Mouse (Mus musculus): ENCODE results near the gene Msrb1. TPM values are rescaled to one million over a fixed set of nuclear protein-coding genes. Genes with fewer than 3 reads are reported as not detected.

Gene Msrb1
- polyA plus RNA-seq, 1 experiment from 2014 or later = 17.8 TPM

GRCm38 (mm10) chr17:24765016-24765905 is 28.8 kb downstream of the Msrb1 start:
- peak overlapping the region; percentile 47 for H3K27ac ChIP-seq
- peak overlapping the region; percentile 22; the same call in 1 of the 2 replicates for H3K4me3 ChIP-seq
- WGBS = 38% methylated on average over 21 of the region's 22 CpGs
- peaks cover 44% of the 10 kb centered on the region for H3K4me1 ChIP-seq
- peaks cover 13% of the 10 kb centered on the region; the same call in 1 of the 2 replicates for H3K27me3 ChIP-seq (ENCODE audit: insufficient read depth, poor library complexity, severe bottlenecking)
- no peak for DNase-seq (ENCODE audit: low spot score)
- no peaks in the 10 kb centered on the region for H3K9me3 ChIP-seq
- H3K36me3 ChIP-seq = no peaks in the 10 kb centered on the region

- H3K4me3 ChIP-seq = no peak overlapping the region
- 17% methylated on average over 12 of the region's 12 CpGs for WGBS
- no peaks in the 10 kb centered on the region for H3K9me3 ChIP-seq
- no peak for DNase-seq (ENCODE audit: low spot score)
- peaks cover 40% of the 10 kb centered on the region for H3K4me1 ChIP-seq
- H3K27ac ChIP-seq = peak overlapping the region; percentile 52; the same call in 1 of the 2 replicates
- H3K27me3 ChIP-seq (ENCODE audit: insufficient read depth, poor library complexity, severe bottlenecking) = peaks cover 13% of the 10 kb centered on the region; the same call in 1 of the 2 replicates
- no peaks in the 10 kb centered on the region for H3K36me3 ChIP-seq
Measured at GRCm38 (mm10) chr17:24766266-24766875, 29.9 kb downstream of the Msrb1 start.

- no peaks in the 10 kb centered on the region for H3K9me3 ChIP-seq
- no peak overlapping the region for H3K27ac ChIP-seq
- peaks cover 13% of the 10 kb centered on the region; the same call in 1 of the 2 replicates for H3K27me3 ChIP-seq (ENCODE audit: insufficient read depth, poor library complexity, severe bottlenecking)
- peaks cover 22% of the 10 kb centered on the region for H3K4me1 ChIP-seq
- DNase-seq (ENCODE audit: low spot score) = no peak
- 41% methylated on average over 3 of the region's 3 CpGs for WGBS
- no peak overlapping the region for H3K4me3 ChIP-seq
- H3K36me3 ChIP-seq = no peaks in the 10 kb centered on the region
Measured at GRCm38 (mm10) chr17:24769146-24769545, 32.7 kb downstream of the Msrb1 start.

DNA sequence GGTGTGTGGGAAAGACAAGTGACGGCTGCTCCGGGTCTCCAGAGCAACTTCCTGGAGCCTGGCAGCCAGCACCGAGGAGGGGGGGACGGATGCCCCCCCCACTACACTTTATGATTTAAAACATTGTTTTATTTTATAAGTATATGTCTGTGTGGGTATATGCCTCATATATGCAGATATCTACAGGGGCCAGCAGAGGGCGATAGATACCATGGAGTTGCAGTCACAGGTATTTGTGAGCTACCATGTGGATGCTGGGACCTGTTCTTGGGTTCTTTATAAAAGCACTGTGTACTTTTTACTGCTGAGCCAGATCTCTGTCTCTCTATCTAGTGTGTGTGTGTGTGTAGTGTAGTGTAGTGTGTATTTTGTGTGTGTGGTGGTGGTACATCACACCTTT is 36.8 kb downstream of the Msrb1 start:
- 77% methylated on average over 5 of the region's 5 CpGs for WGBS
- Histone ChIP-seq H3K36me3 (no peaks in the 10 kb centered on the region), H3K4me1 (no peaks in the 10 kb centered on the region), H3K27me3 (ENCODE audit: insufficient read depth, poor library complexity, severe bottlenecking) (peaks cover 9% of the 10 kb centered on the region; the same call in 1 of the 2 replicates), H3K9me3 (no peaks in the 10 kb centered on the region), H3K27ac (no peak overlapping the region), H3K4me3 (no peak overlapping the region)
- no peak for DNase-seq (ENCODE audit: low spot score)

DNA sequence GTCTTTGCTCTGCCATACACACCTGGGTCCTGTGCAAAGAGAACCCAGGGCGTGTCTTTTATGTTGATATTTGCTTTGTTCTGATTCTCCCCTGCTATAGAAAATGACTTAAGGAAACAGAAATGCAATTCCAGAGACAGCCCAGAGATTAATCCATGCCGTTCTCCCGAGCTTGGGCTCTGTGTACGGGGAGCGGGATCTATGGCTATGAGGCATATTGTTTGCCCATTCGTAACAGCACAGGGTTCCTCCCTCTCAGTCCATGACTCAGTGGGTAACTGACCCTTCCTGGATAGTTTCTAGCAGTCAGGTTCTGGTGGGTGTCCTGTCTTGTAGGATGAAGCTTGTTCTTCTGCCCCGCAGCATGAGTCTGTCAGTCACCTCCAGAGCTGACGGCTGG is 38.7 kb downstream of the Msrb1 start:
- Histone ChIP-seq H3K27me3 (ENCODE audit: insufficient read depth, poor library complexity, severe bottlenecking) (no peaks in the 10 kb centered on the region; the same call in 1 of the 2 replicates), H3K9me3 (no peaks in the 10 kb centered on the region), H3K36me3 (no peaks in the 10 kb centered on the region), H3K4me3 (no peak overlapping the region), H3K4me1 (no peaks in the 10 kb centered on the region), H3K27ac (no peak overlapping the region)
- no peak for DNase-seq (ENCODE audit: low spot score)
- 82% methylated on average over 8 of the region's 8 CpGs for WGBS

- Histone ChIP-seq H3K9me3 (no peaks in the 10 kb centered on the region), H3K36me3 (no peaks in the 10 kb centered on the region), H3K4me1 (no peaks in the 10 kb centered on the region), H3K27me3 (ENCODE audit: insufficient read depth, poor library complexity, severe bottlenecking) (no peaks in the 10 kb centered on the region; the same call in 1 of the 2 replicates), H3K27ac (no peak overlapping the region), H3K4me3 (no peak overlapping the region)
- no peak for DNase-seq (ENCODE audit: low spot score)
- WGBS = 68% methylated on average over 2 of the region's 2 CpGs
Measured at GRCm38 (mm10) chr17:24777073-24777472, 40.6 kb downstream of the Msrb1 start.

GRCm38 (mm10) chr17:24780821-24781220 is 44.4 kb downstream of the Msrb1 start:
- no peak overlapping the region for H3K4me3 ChIP-seq
- 83% methylated on average over 2 of the region's 2 CpGs for WGBS
- no peaks in the 10 kb centered on the region for H3K36me3 ChIP-seq
- no peaks in the 10 kb centered on the region for H3K4me1 ChIP-seq
- DNase-seq (ENCODE audit: low spot score) = no peak
- no peaks in the 10 kb centered on the region for H3K9me3 ChIP-seq
- no peak overlapping the region for H3K27ac ChIP-seq
- H3K27me3 ChIP-seq (ENCODE audit: insufficient read depth, poor library complexity, severe bottlenecking) = no peaks in the 10 kb centered on the region

DNA sequence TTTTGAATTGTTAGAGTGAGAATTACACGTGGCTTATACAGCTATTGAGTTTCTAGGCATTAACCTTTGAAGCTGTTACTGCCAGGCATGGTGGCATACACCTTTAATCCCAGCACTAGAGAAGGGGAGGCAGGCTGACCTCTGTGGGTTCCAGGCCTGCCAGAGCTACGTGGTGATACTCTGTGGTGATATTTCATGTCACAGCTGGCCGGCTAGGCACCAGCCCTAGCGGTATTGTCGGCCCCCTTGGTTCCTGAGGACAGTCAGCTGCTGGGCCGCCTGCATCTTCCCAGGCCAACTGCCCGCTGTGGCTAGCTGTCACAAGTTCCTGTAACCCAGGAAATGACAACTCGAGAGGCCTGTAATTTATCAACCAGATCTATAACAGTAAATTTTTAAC is 55.7 kb downstream of the Msrb1 start:
- Histone ChIP-seq H3K27ac (no peak overlapping the region), H3K4me1 (no peaks in the 10 kb centered on the region), H3K36me3 (no peaks in the 10 kb centered on the region), H3K9me3 (no peaks in the 10 kb centered on the region), H3K4me3 (no peak overlapping the region), H3K27me3 (ENCODE audit: insufficient read depth, poor library complexity, severe bottlenecking) (no peaks in the 10 kb centered on the region)
- peak; percentile 70 for DNase-seq (ENCODE audit: low spot score)
- 67% methylated on average over 8 of the region's 8 CpGs for WGBS

Other genes starting within 250 kb of the Msrb1 start
- gene Caskin1, start 248.0 kb upstream of the Msrb1 start, polyA plus RNA-seq (2016; fragmentation: Nextera tagmentation; extraction: Ambion mirVana) = 0.71 and 1.4 TPM in 2 replicates
- 93.5 and 95.9 TPM in 2 replicates for gene Traf7, start 208.7 kb upstream of the Msrb1 start, polyA plus RNA-seq (2016; fragmentation: Nextera tagmentation; extraction: Ambion mirVana)
- gene Rab26, start 202.4 kb upstream of the Msrb1 start, polyA plus RNA-seq (2016; fragmentation: Nextera tagmentation; extraction: Ambion mirVana) = 1.3 and 2.3 TPM in 2 replicates
- 12.3 and 13.9 TPM in 2 replicates for gene Pkd1, start 186.8 kb upstream of the Msrb1 start, polyA plus RNA-seq (2016; fragmentation: Nextera tagmentation; extraction: Ambion mirVana)
- 56.9 and 66.4 TPM in 2 replicates for gene Tsc2, start 104.0 kb upstream of the Msrb1 start, polyA plus RNA-seq (2016; fragmentation: Nextera tagmentation; extraction: Ambion mirVana)
- gene Nthl1, start 104.0 kb upstream of the Msrb1 start, polyA plus RNA-seq (2016; fragmentation: Nextera tagmentation; extraction: Ambion mirVana) = 15.0 and 19.8 TPM in 2 replicates
- gene Slc9a3r2, start 86.3 kb upstream of the Msrb1 start, polyA plus RNA-seq (2016; fragmentation: Nextera tagmentation; extraction: Ambion mirVana) = 51.5 and 51.9 TPM in 2 replicates
- gene Npw, start 78.2 kb upstream of the Msrb1 start, polyA plus RNA-seq (2016; fragmentation: Nextera tagmentation; extraction: Ambion mirVana) = 0.28 TPM in 1 of 2 replicates, not detected in the other
- gene Zfp598, start 67.0 kb upstream of the Msrb1 start, polyA plus RNA-seq (2016; fragmentation: Nextera tagmentation; extraction: Ambion mirVana) = 22.3 and 26.2 TPM in 2 replicates
- 0.54 and 1.5 TPM in 2 replicates for gene Syngr3, start 46.7 kb upstream of the Msrb1 start, polyA plus RNA-seq (2016; fragmentation: Nextera tagmentation; extraction: Ambion mirVana)
- 38.3 and 49.4 TPM in 2 replicates for gene Gfer, start 40.5 kb upstream of the Msrb1 start, polyA plus RNA-seq (2016; fragmentation: Nextera tagmentation; extraction: Ambion mirVana)
- gene Noxo1, start 40.4 kb upstream of the Msrb1 start, polyA plus RNA-seq (2016; fragmentation: Nextera tagmentation; extraction: Ambion mirVana) = 0.78 and 0.79 TPM in 2 replicates
- 79.1 and 100 TPM in 2 replicates for gene Tbl3, start 29.0 kb upstream of the Msrb1 start, polyA plus RNA-seq (2016; fragmentation: Nextera tagmentation; extraction: Ambion mirVana)
- gene Rnf151, start 18.6 kb upstream of the Msrb1 start, polyA plus RNA-seq (2016; fragmentation: Nextera tagmentation; extraction: Ambion mirVana) = 0.20 and 0.33 TPM in 2 replicates
- 1,171 and 1,258 TPM in 2 replicates for gene Rps2, start 18.5 kb upstream of the Msrb1 start, polyA plus RNA-seq (2016; fragmentation: Nextera tagmentation; extraction: Ambion mirVana)
- 342 and 383 TPM in 2 replicates for gene Ndufb10, start 12.2 kb upstream of the Msrb1 start, polyA plus RNA-seq (2016; fragmentation: Nextera tagmentation; extraction: Ambion mirVana)
- gene Rpl3l, start 8.8 kb upstream of the Msrb1 start, polyA plus RNA-seq (2016; fragmentation: Nextera tagmentation; extraction: Ambion mirVana) = 0.39 and 1.3 TPM in 2 replicates
- gene Hs3st6, start 16.3 kb downstream of the Msrb1 start, polyA plus RNA-seq (2016; fragmentation: Nextera tagmentation; extraction: Ambion mirVana) = 0.51 and 0.80 TPM in 2 replicates
- gene Meiob, start 67.6 kb downstream of the Msrb1 start, polyA plus RNA-seq (2016; fragmentation: Nextera tagmentation; extraction: Ambion mirVana) = not detected in 2 replicates
- 38.9 and 49.0 TPM in 2 replicates for gene Hagh, start 103.5 kb downstream of the Msrb1 start, polyA plus RNA-seq (2016; fragmentation: Nextera tagmentation; extraction: Ambion mirVana)
- gene Fahd1, start 113.7 kb downstream of the Msrb1 start, polyA plus RNA-seq (2016; fragmentation: Nextera tagmentation; extraction: Ambion mirVana) = 31.4 and 37.8 TPM in 2 replicates
- 0.21 and 0.85 TPM in 2 replicates for gene Igfals, start 129.4 kb downstream of the Msrb1 start, polyA plus RNA-seq (2016; fragmentation: Nextera tagmentation; extraction: Ambion mirVana)
- gene Nubp2, start 149.7 kb downstream of the Msrb1 start, polyA plus RNA-seq (2016; fragmentation: Nextera tagmentation; extraction: Ambion mirVana) = 59.1 and 71.0 TPM in 2 replicates
- 31.1 and 36.1 TPM in 2 replicates for gene Spsb3, start 150.0 kb downstream of the Msrb1 start, polyA plus RNA-seq (2016; fragmentation: Nextera tagmentation; extraction: Ambion mirVana)
- gene Eme2, start 158.4 kb downstream of the Msrb1 start, polyA plus RNA-seq (2016; fragmentation: Nextera tagmentation; extraction: Ambion mirVana) = 25.6 and 28.0 TPM in 2 replicates
- 109 and 117 TPM in 2 replicates for gene Mrps34, start 158.5 kb downstream of the Msrb1 start, polyA plus RNA-seq (2016; fragmentation: Nextera tagmentation; extraction: Ambion mirVana)
- gene Nme3, start 159.9 kb downstream of the Msrb1 start, polyA plus RNA-seq (2016; fragmentation: Nextera tagmentation; extraction: Ambion mirVana) = 30.5 and 41.4 TPM in 2 replicates
- gene Mapk8ip3, start 200.3 kb downstream of the Msrb1 start, polyA plus RNA-seq (2016; fragmentation: Nextera tagmentation; extraction: Ambion mirVana) = 36.3 and 42.6 TPM in 2 replicates
- gene Jpt2, start 224.0 kb downstream of the Msrb1 start, polyA plus RNA-seq (2016; fragmentation: Nextera tagmentation; extraction: Ambion mirVana) = 212 and 255 TPM in 2 replicates

Data from heart, embryonic 10.5 days (tissue).